Mouse (Mus musculus): Measurements from ENCODE around the gene Ano9. TPM values are rescaled to one million over a fixed set of nuclear protein-coding genes. Genes with fewer than 3 reads are reported as not detected.

Ano9 gene
- polyA plus RNA-seq, 1 experiment from 2014 or later = 0.12 TPM

Other genes starting within 250 kb of the Ano9 start
- gene Psmd13, start 235.8 kb downstream of the Ano9 start, polyA plus RNA-seq (2014; fragmentation: Nextera tagmentation; extraction: Ambion mirVana) = 173 and 182 TPM in 2 replicates
- 18.4 and 21.6 TPM in 2 replicates for gene Sirt3, start 235.5 kb downstream of the Ano9 start, polyA plus RNA-seq (2014; fragmentation: Nextera tagmentation; extraction: Ambion mirVana)
- not detected in 2 replicates for gene Cox8b, start 217.4 kb downstream of the Ano9 start, polyA plus RNA-seq (2014; fragmentation: Nextera tagmentation; extraction: Ambion mirVana)
- 0.08 and 0.21 TPM in 2 replicates for gene Nlrp6, start 196.9 kb downstream of the Ano9 start, polyA plus RNA-seq (2014; fragmentation: Nextera tagmentation; extraction: Ambion mirVana)
- gene Pgghg, start 176.4 kb downstream of the Ano9 start, polyA plus RNA-seq (2014; fragmentation: Nextera tagmentation; extraction: Ambion mirVana) = 10.2 and 12.5 TPM in 2 replicates
- 0.20 TPM in 1 of 2 replicates, not detected in the other for gene Ifitm5, start 167.5 kb downstream of the Ano9 start, polyA plus RNA-seq (2014; fragmentation: Nextera tagmentation; extraction: Ambion mirVana)
- not detected in 2 replicates for gene Gm45717, start 161.9 kb downstream of the Ano9 start, polyA plus RNA-seq (2014; fragmentation: Nextera tagmentation; extraction: Ambion mirVana)
- 198 and 207 TPM in 2 replicates for gene Ifitm2, start 161.8 kb downstream of the Ano9 start, polyA plus RNA-seq (2014; fragmentation: Nextera tagmentation; extraction: Ambion mirVana)
- 8.0 and 9.5 TPM in 2 replicates for gene Ifitm1, start 150.6 kb downstream of the Ano9 start, polyA plus RNA-seq (2014; fragmentation: Nextera tagmentation; extraction: Ambion mirVana)
- 13.5 and 14.0 TPM in 2 replicates for gene Ifitm3, start 107.0 kb downstream of the Ano9 start, polyA plus RNA-seq (2014; fragmentation: Nextera tagmentation; extraction: Ambion mirVana)
- gene Ifitm6, start 99.9 kb downstream of the Ano9 start, polyA plus RNA-seq (2014; fragmentation: Nextera tagmentation; extraction: Ambion mirVana) = not detected in 2 replicates
- gene Gm17387, start 88.7 kb downstream of the Ano9 start, polyA plus RNA-seq (2014; fragmentation: Nextera tagmentation; extraction: Ambion mirVana) = not detected in 2 replicates
- 18.8 and 19.5 TPM in 2 replicates for gene B4galnt4, start 56.7 kb downstream of the Ano9 start, polyA plus RNA-seq (2014; fragmentation: Nextera tagmentation; extraction: Ambion mirVana)
- gene Pkp3, start 39.6 kb downstream of the Ano9 start, polyA plus RNA-seq (2014; fragmentation: Nextera tagmentation; extraction: Ambion mirVana) = 0.82 and 0.84 TPM in 2 replicates
- 1.2 and 1.8 TPM in 2 replicates for gene Sigirr, start 17.2 kb downstream of the Ano9 start, polyA plus RNA-seq (2014; fragmentation: Nextera tagmentation; extraction: Ambion mirVana)
- gene Ptdss2, start 4.6 kb upstream of the Ano9 start, polyA plus RNA-seq (2014; fragmentation: Nextera tagmentation; extraction: Ambion mirVana) = 68.6 and 70.7 TPM in 2 replicates
- gene Rnh1, start 55.1 kb upstream of the Ano9 start, polyA plus RNA-seq (2014; fragmentation: Nextera tagmentation; extraction: Ambion mirVana) = 54.6 and 56.7 TPM in 2 replicates
- gene Hras, start 76.2 kb upstream of the Ano9 start, polyA plus RNA-seq (2014; fragmentation: Nextera tagmentation; extraction: Ambion mirVana) = 86.1 and 103 TPM in 2 replicates
- gene Lrrc56, start 76.4 kb upstream of the Ano9 start, polyA plus RNA-seq (2014; fragmentation: Nextera tagmentation; extraction: Ambion mirVana) = 7.5 and 8.8 TPM in 2 replicates
- 2.1 and 2.5 TPM in 2 replicates for gene Lmntd2, start 96.3 kb upstream of the Ano9 start, polyA plus RNA-seq (2014; fragmentation: Nextera tagmentation; extraction: Ambion mirVana)
- gene Rassf7, start 98.1 kb upstream of the Ano9 start, polyA plus RNA-seq (2014; fragmentation: Nextera tagmentation; extraction: Ambion mirVana) = 33.5 and 38.3 TPM in 2 replicates
- gene Phrf1, start 111.0 kb upstream of the Ano9 start, polyA plus RNA-seq (2014; fragmentation: Nextera tagmentation; extraction: Ambion mirVana) = 59.6 and 78.3 TPM in 2 replicates
- gene Irf7, start 148.7 kb upstream of the Ano9 start, polyA plus RNA-seq (2014; fragmentation: Nextera tagmentation; extraction: Ambion mirVana) = 0.81 and 1.4 TPM in 2 replicates
- not detected in 2 replicates for gene Cdhr5, start 159.0 kb upstream of the Ano9 start, polyA plus RNA-seq (2014; fragmentation: Nextera tagmentation; extraction: Ambion mirVana)
- gene Sct, start 161.3 kb upstream of the Ano9 start, polyA plus RNA-seq (2014; fragmentation: Nextera tagmentation; extraction: Ambion mirVana) = 1.1 TPM in 2 replicates
- 0.14 and 0.17 TPM in 2 replicates for gene Drd4, start 174.2 kb upstream of the Ano9 start, polyA plus RNA-seq (2014; fragmentation: Nextera tagmentation; extraction: Ambion mirVana)
- 61.6 and 66.9 TPM in 2 replicates for gene Deaf1, start 209.9 kb upstream of the Ano9 start, polyA plus RNA-seq (2014; fragmentation: Nextera tagmentation; extraction: Ambion mirVana)
- gene Tmem80, start 209.9 kb upstream of the Ano9 start, polyA plus RNA-seq (2014; fragmentation: Nextera tagmentation; extraction: Ambion mirVana) = 31.4 and 34.4 TPM in 2 replicates
- 0.97 and 1.3 TPM in 2 replicates for gene Eps8l2, start 221.1 kb upstream of the Ano9 start, polyA plus RNA-seq (2014; fragmentation: Nextera tagmentation; extraction: Ambion mirVana)